8 mouse cellular contexts compared by ENCODE assay signal in the genomic region with DNA sequence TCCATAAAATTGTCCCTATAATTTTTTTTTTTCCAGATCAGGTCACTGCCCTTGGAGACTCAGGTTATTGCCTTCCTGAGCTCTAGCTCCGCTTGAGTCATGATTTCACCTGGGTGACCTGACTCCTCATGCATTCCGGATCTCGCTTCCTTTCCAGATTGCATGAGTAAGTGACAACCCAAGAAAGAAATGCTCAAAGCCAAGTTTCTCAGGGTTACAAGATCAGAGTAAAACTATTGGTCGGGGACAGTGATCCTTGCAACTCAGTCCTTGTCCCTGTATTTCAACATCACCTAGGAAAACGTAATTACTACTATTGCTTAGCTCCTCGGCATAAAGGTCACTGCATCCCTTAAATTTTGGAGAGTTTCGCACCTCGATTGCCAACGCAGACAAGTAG. TPM values are rescaled to one million over a fixed set of nuclear protein-coding genes. Genes with fewer than 3 reads are reported as not detected.
A peak's percentile ranks its signal among the peaks of the same experiment; 100 is the strongest.
DNase-seq lines count a peak whose midpoint lies in the region; ATAC-seq lines count a peak whose summit lies in the region.

A gene (plus strand): TSS at position 340 of the 400 bp plus-strand sequence.

- intact Hi-C loops in heart, postnatal 25 days (cut with DNase I): no loop called here

- H3K9ac ChIP-seq in heart, embryonic 14.5 days (ENCODE audit: low read length): peak within 1 kb of the TSS; percentile 49
- H3K9ac ChIP-seq in hindbrain, embryonic 12.5 days: peak within 1 kb of the TSS; percentile 49; the same call in 1 of the 2 replicates
- peak within 1 kb of the TSS; percentile 24; the same call in 1 of the 2 replicates for H3K9ac ChIP-seq in midbrain, embryonic 12.5 days (replicated peaks)

- H3K9me3 ChIP-seq in heart, embryonic 14.5 days (ENCODE audit: control insufficient read depth, low read length): no peaks in the 10 kb centered on the region
- no peaks in the 10 kb centered on the region for H3K9me3 ChIP-seq in hindbrain, embryonic 12.5 days (replicated peaks)
- no peaks in the 10 kb centered on the region for H3K9me3 ChIP-seq in midbrain, embryonic 12.5 days

- no peak for DNase-seq in heart, postnatal 25 days (ENCODE audit: low spot score)
- no peak for DNase-seq in natural killer cell, adult 2 months (ENCODE audit: low spot score in 2 of 2)
- DNase-seq in embryo, embryonic 10.5 days (ENCODE audit: low spot score): no peak

- no peaks in the 10 kb centered on the region for H3K36me3 ChIP-seq in heart, embryonic 14.5 days (ENCODE audit: control insufficient read depth, insufficient read depth, low read length)
- no peaks in the 10 kb centered on the region for H3K36me3 ChIP-seq in hindbrain, embryonic 12.5 days
- H3K36me3 ChIP-seq in midbrain, embryonic 12.5 days: no peaks in the 10 kb centered on the region

- H3K4me3 ChIP-seq in heart, embryonic 14.5 days (ENCODE audit: control insufficient read depth in 1 of 2, insufficient read depth in 1 of 2, low read depth in 1 of 2, low read length in 2 of 2): peak within 1 kb of the TSS; percentile 41 to 45
- peak within 1 kb of the TSS; percentile 40 for H3K4me3 ChIP-seq in brown adipose tissue, adult 24 weeks (ENCODE audit: insufficient read depth, low read depth, low read length)
- H3K4me3 ChIP-seq in hindbrain, embryonic 12.5 days: peak within 1 kb of the TSS; percentile 38
- H3K4me3 ChIP-seq in midbrain, embryonic 12.5 days: peak within 1 kb of the TSS; percentile 40

- no peak for ATAC-seq in heart, embryonic 14.5 days (ENCODE audit: insufficient number of reproducible peaks, insufficient read depth, low FRiP score, low read depth)
- ATAC-seq in hindbrain, embryonic 12.5 days (ENCODE audit: low FRiP score): no peak
- no peak for ATAC-seq in midbrain, embryonic 12.5 days (ENCODE audit: low FRiP score, low read depth)
- no peak for ATAC-seq in CD4-positive, CD25-positive, alpha-beta regulatory T cell, adult 4 months

- WGBS in heart, embryonic 14.5 days: 46% methylated on average over 9 of the region's 9 CpGs
- 60% methylated on average over 9 of the region's 9 CpGs for WGBS in hindbrain, embryonic 12.5 days
- 58% methylated on average over 9 of the region's 9 CpGs for WGBS in midbrain, embryonic 12.5 days

- H3K27ac ChIP-seq in heart, embryonic 14.5 days (replicated peaks in 1 of 2; ENCODE audit: control insufficient read depth in 1 of 2, insufficient read depth in 1 of 2, low read depth in 2 of 2, low read length in 2 of 2): no peak within 1 kb of the TSS
- no peak within 1 kb of the TSS for H3K27ac ChIP-seq in brown adipose tissue, adult 24 weeks (replicated peaks; ENCODE audit: low read depth, low read length)
- no peak within 1 kb of the TSS for H3K27ac ChIP-seq in hindbrain, embryonic 12.5 days
- H3K27ac ChIP-seq in midbrain, embryonic 12.5 days (replicated peaks): no peak within 1 kb of the TSS

- peak within 1 kb of the TSS; percentile 76 for H3K4me2 ChIP-seq in heart, embryonic 14.5 days (ENCODE audit: low read length)
- H3K4me2 ChIP-seq in hindbrain, embryonic 12.5 days (replicated peaks): peak within 1 kb of the TSS; percentile 61
- peak within 1 kb of the TSS; percentile 58 for H3K4me2 ChIP-seq in midbrain, embryonic 12.5 days (replicated peaks)

- peaks cover 30% of the 10 kb centered on the region for H3K27me3 ChIP-seq in heart, embryonic 14.5 days (ENCODE audit: control insufficient read depth, insufficient read depth, low read length)
- peaks cover 45% of the 10 kb centered on the region for H3K27me3 ChIP-seq in hindbrain, embryonic 12.5 days
- H3K27me3 ChIP-seq in midbrain, embryonic 12.5 days: peaks cover 34% of the 10 kb centered on the region

- no peaks in the 10 kb centered on the region for H3K4me1 ChIP-seq in heart, embryonic 14.5 days (ENCODE audit: control insufficient read depth in 2 of 2, insufficient read depth in 2 of 2, low read length in 2 of 2)
- peaks cover 2% of the 10 kb centered on the region; the same call in 1 of the 2 replicates for H3K4me1 ChIP-seq in brown adipose tissue, adult 24 weeks (ENCODE audit: control insufficient read depth, insufficient read depth, insufficient read length, low read length)
- H3K4me1 ChIP-seq in hindbrain, embryonic 12.5 days: no peaks in the 10 kb centered on the region
- H3K4me1 ChIP-seq in midbrain, embryonic 12.5 days: no peaks in the 10 kb centered on the region

RNA-seq across cellular contexts. Expression of the gene that starts here (rescaled TPM):
- polyA plus RNA-seq in heart, embryonic 14.5 days (2014; fragmentation: Nextera tagmentation; extraction: Ambion mirVana): not detected in 2 replicates
- not detected for total RNA-seq in heart, postnatal 25 days (2021)
- polyA plus RNA-seq in brown adipose tissue, adult 24 weeks (2012; ENCODE audit: insufficient read depth, insufficient read length, missing spikeins): not detected in 2 replicates
- polyA plus RNA-seq in hindbrain, embryonic 12.5 days (2016; fragmentation: Nextera tagmentation; extraction: Ambion mirVana): not detected in 2 replicates
- not detected in 2 replicates for polyA plus RNA-seq in midbrain, embryonic 12.5 days (2016; fragmentation: Nextera tagmentation; extraction: Ambion mirVana)
- polyA plus RNA-seq in CD4-positive, CD25-positive, alpha-beta regulatory T cell, adult 4 months (2017; shearing (Covaris generic)): not detected
